Mouse (Mus musculus): ENCODE data around the gene Ebf1. TPM values are rescaled to one million over a fixed set of nuclear protein-coding genes. Genes with fewer than 3 reads are reported as not detected.

The Ebf1 gene
- polyA plus RNA-seq, 1 experiment from 2014 or later: 111 TPM

DNA sequence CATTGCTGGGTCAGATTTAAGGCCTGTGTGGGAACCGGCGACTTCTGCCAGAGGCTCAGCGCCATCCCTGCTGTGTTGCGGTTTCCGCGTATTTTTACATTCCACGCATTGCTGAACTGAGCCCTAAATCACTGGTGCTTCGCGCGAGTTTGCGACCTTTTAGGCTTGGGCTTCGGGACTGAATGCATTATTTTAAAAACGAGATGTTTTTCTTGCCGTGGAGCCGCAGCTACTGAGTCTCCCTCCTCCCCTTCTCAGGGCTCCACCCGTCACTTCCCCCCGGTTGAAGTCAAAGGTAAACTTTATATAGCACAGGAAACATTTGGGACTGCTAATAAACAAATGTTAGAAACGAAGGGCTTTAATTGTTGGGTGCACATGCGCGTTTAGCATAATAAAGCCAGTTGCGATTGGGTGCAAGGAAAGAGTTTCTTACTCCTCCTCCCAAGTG, 68.8 kb downstream of the Ebf1 start:
- Histone ChIP-seq H3K36me3 (ENCODE audit: control insufficient read depth, insufficient read depth, low read length) (no peaks in the 10 kb centered on the region), H3K9ac (ENCODE audit: low read depth, low read length) (no peak overlapping the region), H3K4me2 (replicated peaks; ENCODE audit: low read depth, low read length) (no peak overlapping the region), H3K4me1 (replicated peaks; ENCODE audit: control insufficient read depth, insufficient read depth, low read length) (no peaks in the 10 kb centered on the region; the same call in none of the 2 replicates), H3K4me3 (ENCODE audit: low read depth, low read length) (no peak overlapping the region), H3K27ac (ENCODE audit: low read depth, low read length) (no peak overlapping the region), H3K9me3 (ENCODE audit: control insufficient read depth, low read length) (no peaks in the 10 kb centered on the region), H3K27me3 (ENCODE audit: control insufficient read depth, insufficient read depth, low read length) (no peaks in the 10 kb centered on the region)
- WGBS: 36% methylated on average over 21 of the region's 21 CpGs
- DNase-seq (ENCODE audit: low spot score) (peak; percentile 24), ATAC-seq (ENCODE audit: low FRiP score) (no peak)

DNA sequence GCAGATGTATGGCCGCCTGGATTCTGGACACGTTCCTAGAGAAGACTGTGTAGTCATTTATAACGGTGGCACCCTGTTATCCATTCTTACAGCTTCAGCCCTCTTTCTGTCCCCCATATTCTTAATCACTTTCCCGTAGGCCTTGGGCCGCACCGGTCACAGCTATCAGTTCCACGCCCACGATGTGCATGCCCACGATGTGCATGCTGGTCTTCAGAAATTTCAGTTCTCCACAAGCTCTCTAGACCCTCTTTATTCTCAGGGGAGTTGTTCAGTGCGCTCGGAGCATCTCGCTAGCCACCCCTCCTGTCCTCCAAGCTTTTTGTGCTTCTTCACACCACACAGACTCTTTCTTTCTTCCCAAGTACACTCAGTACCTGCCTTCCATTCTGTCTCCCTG, 69.3 kb downstream of the Ebf1 start:
- DNase-seq (ENCODE audit: low spot score) (no peak), ATAC-seq (ENCODE audit: low FRiP score) (no peak)
- H3K27me3 ChIP-seq (ENCODE audit: control insufficient read depth, insufficient read depth, low read length): no peaks in the 10 kb centered on the region
- no peak overlapping the region for H3K4me3 ChIP-seq (ENCODE audit: low read depth, low read length)
- no peak overlapping the region for H3K27ac ChIP-seq (ENCODE audit: low read depth, low read length)
- no peak overlapping the region for H3K9ac ChIP-seq (ENCODE audit: low read depth, low read length)
- H3K4me2 ChIP-seq (replicated peaks; ENCODE audit: low read depth, low read length): no peak overlapping the region
- no peaks in the 10 kb centered on the region; the same call in none of the 2 replicates for H3K4me1 ChIP-seq (replicated peaks; ENCODE audit: control insufficient read depth, insufficient read depth, low read length)
- WGBS: 77% methylated on average over 12 of the region's 12 CpGs
- no peaks in the 10 kb centered on the region for H3K36me3 ChIP-seq (ENCODE audit: control insufficient read depth, insufficient read depth, low read length)
- no peaks in the 10 kb centered on the region for H3K9me3 ChIP-seq (ENCODE audit: control insufficient read depth, low read length)

DNA sequence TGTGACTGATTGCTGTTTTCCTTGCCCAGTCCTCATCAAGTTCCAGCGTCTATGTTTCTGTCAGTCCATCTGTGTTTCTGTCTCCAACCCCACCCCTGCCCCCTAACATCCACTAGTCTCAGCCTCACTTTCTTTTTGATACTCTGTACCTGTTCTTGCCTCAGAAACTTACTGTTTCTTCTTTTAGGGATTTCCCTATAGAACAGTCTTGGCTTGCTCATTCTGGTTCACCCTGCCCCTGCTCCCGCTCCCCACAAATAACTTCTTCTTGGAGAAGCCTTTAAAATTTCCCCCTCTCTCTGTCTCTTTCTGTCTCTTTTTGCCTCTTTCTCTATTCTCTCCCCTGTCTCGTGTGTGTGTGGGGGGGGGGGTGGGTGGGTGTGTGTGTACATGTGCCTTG, 71.4 kb downstream of the Ebf1 start:
- ATAC-seq (ENCODE audit: low FRiP score) (no peak), DNase-seq (ENCODE audit: low spot score) (no peak)
- WGBS: 70% methylated on average over 3 of the region's 3 CpGs
- Histone ChIP-seq H3K27me3 (ENCODE audit: control insufficient read depth, insufficient read depth, low read length) (no peaks in the 10 kb centered on the region), H3K4me2 (replicated peaks; ENCODE audit: low read depth, low read length) (no peak overlapping the region), H3K9me3 (ENCODE audit: control insufficient read depth, low read length) (no peaks in the 10 kb centered on the region), H3K4me1 (replicated peaks; ENCODE audit: control insufficient read depth, insufficient read depth, low read length) (no peaks in the 10 kb centered on the region; the same call in none of the 2 replicates), H3K9ac (ENCODE audit: low read depth, low read length) (no peak overlapping the region), H3K27ac (ENCODE audit: low read depth, low read length) (no peak overlapping the region), H3K4me3 (ENCODE audit: low read depth, low read length) (no peak overlapping the region), H3K36me3 (ENCODE audit: control insufficient read depth, insufficient read depth, low read length) (no peaks in the 10 kb centered on the region)

DNA sequence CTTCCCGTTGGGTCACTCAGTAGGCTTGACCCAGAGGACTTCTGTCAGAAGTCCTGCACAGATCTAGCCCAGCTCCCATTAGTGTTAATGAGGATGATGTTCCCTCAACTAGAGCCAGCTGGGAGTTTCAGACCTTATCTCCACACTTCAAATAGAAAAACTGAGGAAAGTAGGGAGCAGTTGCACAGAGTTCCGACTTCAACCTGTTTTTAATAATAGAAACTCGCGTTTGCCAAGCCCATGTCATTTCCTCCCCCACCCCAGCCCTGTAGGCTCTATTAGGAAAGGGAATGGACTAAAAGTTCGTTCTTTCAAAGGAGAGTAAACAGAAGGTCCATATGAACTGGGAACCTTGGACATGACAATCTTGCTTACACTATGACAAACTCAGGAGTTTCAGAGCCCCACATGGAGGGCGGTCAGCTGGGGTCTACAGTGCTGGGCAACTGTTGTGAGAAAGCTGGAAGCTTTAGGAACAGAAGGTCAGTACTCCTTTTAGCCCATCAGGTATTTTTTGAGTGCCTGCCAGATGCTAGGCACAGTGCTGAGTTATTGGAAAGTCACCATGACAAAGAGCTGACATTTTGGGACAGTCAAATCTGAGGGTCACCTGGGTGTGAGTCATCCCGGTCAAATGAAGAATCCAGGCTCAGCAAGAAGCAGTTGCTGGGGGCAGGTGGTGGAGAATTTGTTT, 72.6 kb downstream of the Ebf1 start:
- H3K36me3 ChIP-seq (ENCODE audit: control insufficient read depth, insufficient read depth, low read length): no peaks in the 10 kb centered on the region
- no peak overlapping the region for H3K27ac ChIP-seq (ENCODE audit: low read depth, low read length)
- H3K9me3 ChIP-seq (ENCODE audit: control insufficient read depth, low read length): no peaks in the 10 kb centered on the region
- ATAC-seq (ENCODE audit: low FRiP score) (no peak), DNase-seq (ENCODE audit: low spot score) (no peak)
- no peak overlapping the region for H3K4me2 ChIP-seq (replicated peaks; ENCODE audit: low read depth, low read length)
- no peaks in the 10 kb centered on the region; the same call in 1 of the 2 replicates for H3K4me1 ChIP-seq (replicated peaks; ENCODE audit: control insufficient read depth, insufficient read depth, low read length)
- H3K4me3 ChIP-seq (ENCODE audit: low read depth, low read length): no peak overlapping the region
- WGBS: 82% methylated on average over 7 of the region's 7 CpGs
- no peaks in the 10 kb centered on the region for H3K27me3 ChIP-seq (ENCODE audit: control insufficient read depth, insufficient read depth, low read length)
- H3K9ac ChIP-seq (ENCODE audit: low read depth, low read length): no peak overlapping the region

DNA sequence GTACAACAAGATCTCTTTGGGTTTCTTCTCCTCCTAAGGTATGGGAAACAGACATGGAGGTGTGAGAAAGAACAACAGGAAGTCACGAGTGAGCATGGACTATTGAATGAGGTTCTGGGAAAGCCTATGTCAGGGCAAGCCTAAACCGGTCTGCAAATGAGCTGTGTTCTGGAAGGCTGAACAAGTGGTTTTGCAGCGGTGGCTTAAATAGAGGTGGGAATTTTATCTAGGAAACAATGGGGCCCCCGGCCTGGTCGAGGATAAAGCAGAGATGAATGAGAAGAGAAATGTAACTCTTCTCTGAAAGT, 73.1 kb downstream of the Ebf1 start:
- 84% methylated on average over 5 of the region's 5 CpGs for WGBS
- no peaks in the 10 kb centered on the region for H3K36me3 ChIP-seq (ENCODE audit: control insufficient read depth, insufficient read depth, low read length)
- DNase-seq (ENCODE audit: low spot score): no peak
- H3K27me3 ChIP-seq (ENCODE audit: control insufficient read depth, insufficient read depth, low read length): no peaks in the 10 kb centered on the region
- H3K9ac ChIP-seq (ENCODE audit: low read depth, low read length): no peak overlapping the region
- no peak overlapping the region for H3K4me3 ChIP-seq (ENCODE audit: low read depth, low read length)
- no peak overlapping the region for H3K27ac ChIP-seq (ENCODE audit: low read depth, low read length)
- no peaks in the 10 kb centered on the region for H3K9me3 ChIP-seq (ENCODE audit: control insufficient read depth, low read length)
- no peak for ATAC-seq (ENCODE audit: low FRiP score)
- H3K4me2 ChIP-seq (replicated peaks; ENCODE audit: low read depth, low read length): no peak overlapping the region
- no peaks in the 10 kb centered on the region; the same call in 1 of the 2 replicates for H3K4me1 ChIP-seq (replicated peaks; ENCODE audit: control insufficient read depth, insufficient read depth, low read length)

DNA sequence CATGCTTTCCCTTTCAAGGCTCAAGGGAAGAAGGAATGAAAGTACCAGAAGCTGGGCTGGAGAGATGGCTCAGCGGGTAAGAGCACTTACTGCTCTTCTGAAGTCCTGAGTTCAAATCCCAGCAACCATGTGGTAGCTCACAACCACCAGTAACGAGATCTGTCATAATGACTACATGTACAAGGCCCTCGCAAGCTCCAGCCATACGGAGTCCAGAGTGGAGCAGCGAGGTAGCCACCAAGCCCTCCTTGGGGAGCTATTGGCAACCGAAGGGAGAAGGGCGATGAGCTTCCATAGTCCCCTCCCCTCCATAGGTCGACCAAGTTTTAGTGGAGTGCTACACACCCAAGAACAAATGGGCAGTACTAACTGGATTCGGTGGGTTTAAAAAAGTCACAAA, 78.3 kb downstream of the Ebf1 start:
- no peaks in the 10 kb centered on the region for H3K27me3 ChIP-seq (ENCODE audit: control insufficient read depth, insufficient read depth, low read length)
- WGBS: 93% methylated on average over 9 of the region's 9 CpGs
- no peak overlapping the region for H3K4me2 ChIP-seq (replicated peaks; ENCODE audit: low read depth, low read length)
- no peak overlapping the region for H3K4me3 ChIP-seq (ENCODE audit: low read depth, low read length)
- H3K9ac ChIP-seq (ENCODE audit: low read depth, low read length): no peak overlapping the region
- ATAC-seq (ENCODE audit: low FRiP score): no peak
- H3K27ac ChIP-seq (ENCODE audit: low read depth, low read length): no peak overlapping the region
- H3K9me3 ChIP-seq (ENCODE audit: control insufficient read depth, low read length): no peaks in the 10 kb centered on the region
- no peaks in the 10 kb centered on the region for H3K36me3 ChIP-seq (ENCODE audit: control insufficient read depth, insufficient read depth, low read length)
- DNase-seq (ENCODE audit: low spot score): no peak
- no peaks in the 10 kb centered on the region for H3K4me1 ChIP-seq (replicated peaks; ENCODE audit: control insufficient read depth, insufficient read depth, low read length)

DNA sequence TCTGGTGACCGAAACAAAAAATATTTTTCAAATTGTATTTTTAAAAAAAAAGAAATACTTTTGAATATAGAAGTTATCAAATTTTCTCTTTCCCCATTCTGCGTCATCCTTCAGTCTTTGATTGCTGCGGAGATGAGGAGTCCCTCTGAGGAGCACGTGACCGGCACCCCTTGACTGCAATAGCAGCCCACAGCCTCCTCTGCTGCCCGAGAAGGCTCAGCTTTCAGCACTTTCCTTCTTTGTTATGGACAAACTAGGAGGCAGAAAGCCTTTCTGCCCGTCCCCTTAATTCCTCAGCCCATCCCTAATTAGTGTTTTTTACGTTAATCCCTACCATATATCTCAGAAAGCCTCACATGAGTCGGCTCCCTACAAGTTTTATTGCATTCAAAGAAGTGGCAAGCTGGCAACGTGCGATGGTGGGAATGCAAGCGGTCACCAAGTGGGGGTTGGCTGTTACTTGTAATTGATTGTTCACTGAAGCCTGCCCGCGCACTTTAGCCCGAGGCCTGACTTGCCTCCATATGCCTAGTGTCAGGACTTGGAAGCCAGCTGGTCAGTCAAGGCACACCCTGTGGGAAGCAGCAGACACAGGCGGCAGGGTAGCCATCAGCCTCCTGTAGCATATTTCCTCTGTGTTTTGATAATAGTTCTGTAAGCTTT, 79.6 kb downstream of the Ebf1 start:
- H3K4me2 ChIP-seq (replicated peaks; ENCODE audit: low read depth, low read length): peak overlapping the region; percentile 16
- DNase-seq (ENCODE audit: low spot score): peak; percentile 76
- H3K9ac ChIP-seq (ENCODE audit: low read depth, low read length): no peak overlapping the region
- ATAC-seq (ENCODE audit: low FRiP score): peak; percentile 88
- no peaks in the 10 kb centered on the region for H3K36me3 ChIP-seq (ENCODE audit: control insufficient read depth, insufficient read depth, low read length)
- no peak overlapping the region; the same call in 1 of the 2 replicates for H3K4me3 ChIP-seq (ENCODE audit: low read depth, low read length)
- 8% methylated on average over 16 of the region's 16 CpGs for WGBS
- no peaks in the 10 kb centered on the region for H3K27me3 ChIP-seq (ENCODE audit: control insufficient read depth, insufficient read depth, low read length)
- 0 out of 2 replicates have a peak, but pooled peaks cover 3% of the 10 kb centered on the region for H3K4me1 ChIP-seq (replicated peaks; ENCODE audit: control insufficient read depth, insufficient read depth, low read length)
- peak overlapping the region; percentile 65; the same call in 1 of the 2 replicates for H3K27ac ChIP-seq (ENCODE audit: low read depth, low read length)
- no peaks in the 10 kb centered on the region for H3K9me3 ChIP-seq (ENCODE audit: control insufficient read depth, low read length)

DNA sequence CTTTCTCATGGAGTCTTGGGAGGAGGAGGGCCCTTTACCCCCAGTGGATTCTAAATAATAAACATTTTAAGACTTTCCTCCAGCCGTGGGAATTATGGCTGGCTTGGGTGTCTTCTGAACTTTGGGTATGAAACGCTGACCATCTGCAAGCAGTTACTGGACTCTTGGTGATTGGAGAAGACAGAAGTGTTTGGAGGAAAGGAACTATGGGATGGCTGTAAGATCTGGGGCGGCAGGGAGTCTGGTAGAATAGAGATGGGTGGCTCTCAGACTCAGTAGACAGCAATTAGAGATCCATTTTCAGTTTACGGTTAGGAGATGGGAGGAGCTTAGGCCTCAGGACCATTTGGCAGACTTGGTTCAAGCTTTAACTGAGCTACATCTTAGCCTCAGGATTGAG, 83.1 kb downstream of the Ebf1 start:
- Histone ChIP-seq H3K36me3 (ENCODE audit: control insufficient read depth, insufficient read depth, low read length) (no peaks in the 10 kb centered on the region), H3K4me1 (replicated peaks; ENCODE audit: control insufficient read depth, insufficient read depth, low read length) (0 out of 2 replicates have a peak, but pooled peaks cover 3% of the 10 kb centered on the region), H3K27ac (ENCODE audit: low read depth, low read length) (no peak overlapping the region), H3K9ac (ENCODE audit: low read depth, low read length) (no peak overlapping the region), H3K4me3 (ENCODE audit: low read depth, low read length) (no peak overlapping the region), H3K4me2 (replicated peaks; ENCODE audit: low read depth, low read length) (no peak overlapping the region), H3K9me3 (ENCODE audit: control insufficient read depth, low read length) (no peaks in the 10 kb centered on the region), H3K27me3 (ENCODE audit: control insufficient read depth, insufficient read depth, low read length) (no peaks in the 10 kb centered on the region)
- ATAC-seq (ENCODE audit: low FRiP score) (no peak), DNase-seq (ENCODE audit: low spot score) (no peak)
- WGBS: 67% methylated on average over 4 of the region's 4 CpGs
